9 mouse cellular contexts compared by ENCODE assay signal in the genomic region with DNA sequence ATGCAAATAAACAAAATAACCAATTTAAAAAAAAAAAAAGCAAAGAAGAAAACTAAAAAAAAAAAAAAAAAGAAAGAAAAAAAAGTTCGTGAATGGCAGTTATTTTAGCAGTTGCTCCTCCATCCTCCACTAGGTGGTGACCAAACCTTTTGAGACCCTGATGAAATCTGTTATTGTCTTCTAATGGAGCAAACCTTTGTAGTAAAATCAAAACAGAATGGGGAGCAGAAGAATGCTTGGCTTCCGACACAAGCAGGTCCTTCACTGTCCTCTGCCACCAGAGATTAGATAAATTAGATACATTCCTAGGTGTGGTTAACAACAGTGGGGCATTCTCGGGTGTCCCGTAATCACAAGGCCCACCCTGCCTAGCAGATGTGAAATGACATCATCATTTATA. TPM values are rescaled to one million over a fixed set of nuclear protein-coding genes. Genes with fewer than 3 reads are reported as not detected.
DNase-seq lines count a peak whose midpoint lies in the region; ATAC-seq lines count a peak whose summit lies in the region.
"Had no signal": no experiment of that assay in that cellular context is flagged by ENCODE, and none has a peak within 500 bp of the region (broad histone marks: within the 10 kb centered on the region; RNA-seq: fewer than 3 reads in every experiment).

No protein-coding gene starts in this region.

- WGBS in heart, embryonic 10.5 days: 33% methylated on average over 4 of the region's 4 CpGs

- ATAC-seq in inflammation-experienced regulatory T-cells, adult 6 months: no peak

- intact Hi-C loops in heart, postnatal 25 days (cut with DNase I): loop anchor here (2.0 to 10.0 kb wide), 3 partner anchors 81 to 239 kb away; no protein-coding TSS in a partner anchor

- no peaks in the 10 kb centered on the region; the same call in none of the 2 replicates for H3K27me3 ChIP-seq in heart, embryonic 10.5 days (ENCODE audit: insufficient read depth, poor library complexity, severe bottlenecking)

- peak; percentile 33 for DNase-seq in heart, embryonic 10.5 days (ENCODE audit: low spot score)
- DNase-seq in heart, postnatal 25 days (ENCODE audit: low spot score): no peak
- peak; percentile 54 to 60 for DNase-seq in right cerebral cortex, postnatal 10 days (ENCODE audit: low spot score in 2 of 2)
- DNase-seq in right cerebral cortex, postnatal 36 days (ENCODE audit: low spot score in 2 of 2): no peak
- DNase-seq in kidney, postnatal 4 days: peak; percentile 33 to 52
- peak; percentile 22 for DNase-seq in right cerebral cortex, postnatal 4 days
- DNase-seq in thymus, postnatal 25 days: no peak

- no peak overlapping the region for H3K4me3 ChIP-seq in heart, embryonic 10.5 days

- no peaks in the 10 kb centered on the region for H3K9me3 ChIP-seq in heart, embryonic 10.5 days

- H3K36me3 ChIP-seq in heart, embryonic 10.5 days: peaks cover 5% of the 10 kb centered on the region; the same call in 1 of the 2 replicates

- H3K4me1 ChIP-seq in heart, embryonic 10.5 days: peaks cover 26% of the 10 kb centered on the region

- no peak overlapping the region for H3K27ac ChIP-seq in heart, embryonic 10.5 days

RNA-seq across cellular contexts. Expression of a gene that starts 4.1 kb away (rescaled TPM):
- 0.05 and 0.23 TPM in 2 replicates for polyA plus RNA-seq in heart, embryonic 10.5 days (2016; fragmentation: Nextera tagmentation; extraction: Ambion mirVana)
- total RNA-seq in heart, postnatal 25 days (2021): not detected
- not detected for polyA plus RNA-seq in inflammation-experienced regulatory T-cells, adult 6 months (2017; shearing (Covaris generic))
- polyA plus RNA-seq: heart, embryonic 14.5 days had no signal

RNA-seq across cellular contexts. Expression of a gene that starts 11.9 kb away (rescaled TPM):
- polyA plus RNA-seq in heart, embryonic 10.5 days (2016; fragmentation: Nextera tagmentation; extraction: Ambion mirVana): 6.6 TPM in 2 replicates
- total RNA-seq in heart, postnatal 25 days (2021): 10 to 100 TPM; 10.7 to 11.7 TPM
- polyA plus RNA-seq in inflammation-experienced regulatory T-cells, adult 6 months (2017; shearing (Covaris generic)): under 1 TPM in 1 of 3 experiments, not detected in 2; 0.20 TPM

RNA-seq across cellular contexts. Expression of a gene that starts 12.0 kb away (rescaled TPM):
- polyA plus RNA-seq in heart, embryonic 10.5 days (2016; fragmentation: Nextera tagmentation; extraction: Ambion mirVana): 14.6 and 20.4 TPM in 2 replicates
- 10 to 100 TPM; 19.0 to 21.3 TPM for total RNA-seq in heart, postnatal 25 days (2021)
- polyA plus RNA-seq in inflammation-experienced regulatory T-cells, adult 6 months (2017; shearing (Covaris generic)): not detected

RNA-seq across cellular contexts. Expression of a gene that starts 18.7 kb away (rescaled TPM):
- polyA plus RNA-seq in heart, embryonic 10.5 days (2016; fragmentation: Nextera tagmentation; extraction: Ambion mirVana): 0.06 and 0.18 TPM in 2 replicates
- 1 to 10 TPM in 1 of 2 experiments, under 1 TPM in 1; 0.87 to 1.7 TPM for total RNA-seq in heart, postnatal 25 days (2021)
- not detected for polyA plus RNA-seq in inflammation-experienced regulatory T-cells, adult 6 months (2017; shearing (Covaris generic))

Comparison
In these comparisons a context has a peak if more than half of its experiments do, and no peak if none do; other contexts are left out.
1. DNase-seq: peak in heart, embryonic 10.5 days (single experiment), right cerebral cortex, postnatal 10 days (2 of 2), kidney, postnatal 4 days (2 of 2) and right cerebral cortex, postnatal 4 days (single experiment); none in heart, postnatal 25 days (single experiment), right cerebral cortex, postnatal 36 days (0 of 2) and thymus, postnatal 25 days (single experiment).
2. RNA of a gene that starts 12.0 kb away (polyA plus RNA-seq): 14.6 to 20.4 TPM in heart, embryonic 10.5 days; not detected in inflammation-experienced regulatory T-cells, adult 6 months; every median in the first group is over 10 times any median in the second.